Mouse (Mus musculus): Measurements from ENCODE around the gene Gm3045.

- TF ChIP-seq CTCF (IDR thresholded peaks at IDR 0.05; ENCODE audit: borderline replicate concordance, insufficient read depth, low read length) (no peak), POLR2A (IDR thresholded peaks at IDR 0.05; ENCODE audit: low read depth, low read length) (no peak)
Observed at GRCm38 (mm10) chr13:56386411-56386810, 40.0 kb upstream of the Gm3045 start.
